Mouse (Mus musculus) cerebellum, postnatal 36 days (tissue): ENCODE measurements around the gene Fgfr2.
"Not testable (repeated sequence)": the region's sequence is repeated elsewhere in the genome, so short reads cannot be mapped to it uniquely, and the experiment has no call there.

Experiments used
- DNase-seq, 2 experiments: peaks; one replicate each; pipeline ENCODE4 v3.0.0; 2021 to 2022; ENCODE audit warnings: mixed read lengths in 2 of 2

Gene Fgfr2

GRCm38 (mm10) chr7:130165408-130165807 is 2957.7 kb downstream of the Fgfr2 start:
- no peak for DNase-seq

- DNase-seq, result no peak
Measured at GRCm38 (mm10) chr7:130162718-130163117, 2960.4 kb downstream of the Fgfr2 start.

- no peak for DNase-seq
Measured at GRCm38 (mm10) chr7:130161581-130161980, 2961.6 kb downstream of the Fgfr2 start.

- DNase-seq, result no peak
Measured at GRCm38 (mm10) chr7:130158845-130159244, 2964.3 kb downstream of the Fgfr2 start.

GRCm38 (mm10) chr7:130153363-130153969 is 2969.7 kb downstream of the Fgfr2 start:
- DNase-seq, result no peak

- DNase-seq, result no peak
Measured at GRCm38 (mm10) chr7:130148906-130149305, 2974.2 kb downstream of the Fgfr2 start.

GRCm38 (mm10) chr7:130147230-130147629 is 2975.9 kb downstream of the Fgfr2 start:
- DNase-seq, result no peak

GRCm38 (mm10) chr7:130145211-130145610 is 2977.9 kb downstream of the Fgfr2 start:
- no peak for DNase-seq

- no peak for DNase-seq
Measured at GRCm38 (mm10) chr7:130143371-130143770, 2979.8 kb downstream of the Fgfr2 start.

GRCm38 (mm10) chr7:130141088-130141873 is 2981.9 kb downstream of the Fgfr2 start:
- no peak for DNase-seq

GRCm38 (mm10) chr7:130134924-130135365 is 2988.2 kb downstream of the Fgfr2 start:
- no peak for DNase-seq

GRCm38 (mm10) chr7:130134428-130134827 is 2988.7 kb downstream of the Fgfr2 start:
- DNase-seq, result not testable (repeated sequence)

GRCm38 (mm10) chr7:130130226-130130625 is 2992.9 kb downstream of the Fgfr2 start:
- peak; percentile 7 to 8 for DNase-seq

- DNase-seq, result peak; percentile 6 to 20
Measured at GRCm38 (mm10) chr7:130129359-130129960, 2993.7 kb downstream of the Fgfr2 start.

GRCm38 (mm10) chr7:130121507-130121906 is 3001.6 kb downstream of the Fgfr2 start:
- no peak for DNase-seq

- no peak for DNase-seq
Measured at GRCm38 (mm10) chr7:130119466-130119865, 3003.7 kb downstream of the Fgfr2 start.

GRCm38 (mm10) chr7:130118726-130119125 is 3004.4 kb downstream of the Fgfr2 start:
- DNase-seq, result no peak

GRCm38 (mm10) chr7:130117466-130118123 is 3005.6 kb downstream of the Fgfr2 start:
- DNase-seq, result no peak

- DNase-seq, result no peak
Measured at GRCm38 (mm10) chr7:130114436-130114835, 3008.7 kb downstream of the Fgfr2 start.
